Mouse (Mus musculus): ENCODE measurements around the gene Maged2. TPM values are rescaled to one million over a fixed set of nuclear protein-coding genes. Genes with fewer than 3 reads are reported as not detected.

Maged2 gene
- polyA plus RNA-seq, 1 experiment from 2014 or later, result 597 TPM

Other genes starting within 250 kb of the Maged2 start
- gene Pfkfb1, start 226.1 kb downstream of the Maged2 start, polyA plus RNA-seq (2016; fragmentation: Nextera tagmentation; extraction: Ambion mirVana), result 6.9 and 7.2 TPM in 2 replicates
- gene Apex2, start 224.5 kb downstream of the Maged2 start, polyA plus RNA-seq (2016; fragmentation: Nextera tagmentation; extraction: Ambion mirVana), result 14.5 TPM in 2 replicates
- gene Tro, start 156.8 kb downstream of the Maged2 start, polyA plus RNA-seq (2016; fragmentation: Nextera tagmentation; extraction: Ambion mirVana), result 30.1 and 30.7 TPM in 2 replicates
- 28.7 and 29.8 TPM in 2 replicates for gene Gnl3l, start 203.0 kb upstream of the Maged2 start, polyA plus RNA-seq (2016; fragmentation: Nextera tagmentation; extraction: Ambion mirVana)
- 9.3 and 10.1 TPM in 2 replicates for gene Fgd1, start 231.8 kb upstream of the Maged2 start, polyA plus RNA-seq (2016; fragmentation: Nextera tagmentation; extraction: Ambion mirVana)